Mouse (Mus musculus) limb, embryonic 11.5 days (tissue): ENCODE data around the gene Psmb6. TPM values are rescaled to one million over a fixed set of nuclear protein-coding genes. Genes with fewer than 3 reads are reported as not detected.
"Not testable (repeated sequence)": the region's sequence is repeated elsewhere in the genome, so short reads cannot be mapped to it uniquely, and the experiment has no call there.

Source experiments
- ATAC-seq: fragments of 200-750 bp; cut with Nextera tagmentation; 2 replicates; pipeline ENCODE4 v1.8.0; 2017; ENCODE audit warnings: low read depth; ENCODE audit not compliant: insufficient number of reproducible peaks, low FRiP score, low TSS enrichment
- DNase-seq: peaks from one replicate; pipeline ENCODE4 v3.0.0-alpha.2; 2015; ENCODE audit warnings: low spot score
- H3K27ac ChIP-seq: fragments of 300-500 bp; sonication (generic); replicated peaks from 2 replicates; pipeline ENCODE4 v1.5.1; 2014; ENCODE audit warnings: low read depth, mild to moderate bottlenecking, low read length
- H3K27me3 ChIP-seq: fragments of 300-500 bp; sonication (generic); 2 replicates; pipeline ENCODE4 v1.6.1; 2014; ENCODE audit warnings: mild to moderate bottlenecking, low read length, mixed read lengths; ENCODE audit not compliant: control insufficient read depth, insufficient read depth
- H3K36me3 ChIP-seq: fragments of 300-500 bp; sonication (generic); 2 replicates; pipeline ENCODE4 v1.6.1; 2014; ENCODE audit warnings: mild to moderate bottlenecking, low read length, moderate library complexity, mixed read lengths; ENCODE audit not compliant: control insufficient read depth, insufficient read depth
- H3K4me1 ChIP-seq: fragments of 300-500 bp; sonication (generic); 2 replicates; pipeline ENCODE4 v1.6.1; 2014; ENCODE audit warnings: low read length, mixed read lengths; ENCODE audit not compliant: control insufficient read depth, insufficient read depth
- H3K4me2 ChIP-seq: fragments of 300-500 bp; sonication (generic); 2 replicates; pipeline ENCODE4 v1.6.1; 2014; ENCODE audit warnings: low read depth, mild to moderate bottlenecking, moderate library complexity; ENCODE audit not compliant: severe bottlenecking
- H3K4me3 ChIP-seq: fragments of 300-500 bp; sonication (generic); 2 replicates; pipeline ENCODE4 v1.5.1; 2014; ENCODE audit warnings: low read depth, low read length
- H3K9ac ChIP-seq: fragments of 300-500 bp; sonication (generic); 2 replicates; pipeline ENCODE4 v1.6.1; 2014; ENCODE audit warnings: mild to moderate bottlenecking, low read length
- H3K9me3 ChIP-seq: fragments of 300-500 bp; sonication (generic); 2 replicates; pipeline ENCODE4 v1.6.1; 2016; ENCODE audit warnings: low read length; ENCODE audit not compliant: control insufficient read depth
- WGBS: fragments of 180-500 bp; shearing (Covaris S2); extraction: QIAGEN DNeasy Blood & Tissue Kit; methylation state at CpG from one replicate; pipeline ENCODE4 v1.1.7; 2014; 5-methylcytosine and 5-hydroxymethylcytosine counted together
- polyA plus RNA-seq: library from polyadenylated mRNA; unstranded; fragments of >200 nt; fragmentation: Nextera tagmentation; extraction: Ambion mirVana; gene quantifications from 2 replicates; pipeline ENCODE4 v1.2.1, GENCODE M21; 2014

Psmb6 gene
- polyA plus RNA-seq, 1 experiment from 2014 or later, result 999 TPM

DNA sequence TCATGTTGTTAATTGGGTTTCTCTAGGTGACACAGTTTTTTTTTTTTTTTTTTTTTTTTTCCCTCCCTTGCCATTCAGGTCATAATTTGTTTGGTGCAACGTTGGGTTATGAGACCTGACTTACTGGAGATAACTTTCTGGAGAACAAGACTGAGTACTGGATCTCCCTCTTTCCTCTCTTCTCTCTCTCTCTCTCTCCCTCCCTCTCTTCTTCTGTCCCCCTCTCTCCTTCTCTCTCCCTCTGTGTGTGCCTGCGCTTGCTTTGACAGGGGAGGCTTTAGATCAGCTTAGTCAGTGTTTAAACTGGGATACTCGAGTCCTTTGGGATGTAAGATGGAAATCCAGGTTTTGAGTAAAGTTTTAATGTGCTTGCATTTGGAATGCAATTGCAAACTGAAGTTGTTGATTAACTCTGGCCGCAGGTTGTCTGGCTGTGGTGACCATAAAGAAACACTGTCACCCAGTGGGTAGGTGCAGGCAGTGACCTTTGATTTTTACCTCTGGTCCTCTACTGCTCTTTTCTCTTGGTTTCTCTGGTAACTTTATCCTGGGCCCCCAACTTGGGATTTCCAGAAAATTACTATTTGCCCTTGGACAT is 39.2 kb downstream of the Psmb6 start:
- Histone ChIP-seq H3K27me3 (no peaks in the 10 kb centered on the region), H3K4me3 (peak overlapping the region; percentile 93), H3K4me2 (peak overlapping the region; percentile 87), H3K9ac (peak overlapping the region; percentile 45), H3K36me3 (peaks cover 2% of the 10 kb centered on the region; the same call in 1 of the 2 replicates), H3K27ac (no peak overlapping the region), H3K4me1 (peaks cover 30% of the 10 kb centered on the region), H3K9me3 (no peaks in the 10 kb centered on the region)
- 36% methylated on average over 4 of the region's 4 CpGs for WGBS
- DNase-seq (no peak), ATAC-seq (no peak)

DNA sequence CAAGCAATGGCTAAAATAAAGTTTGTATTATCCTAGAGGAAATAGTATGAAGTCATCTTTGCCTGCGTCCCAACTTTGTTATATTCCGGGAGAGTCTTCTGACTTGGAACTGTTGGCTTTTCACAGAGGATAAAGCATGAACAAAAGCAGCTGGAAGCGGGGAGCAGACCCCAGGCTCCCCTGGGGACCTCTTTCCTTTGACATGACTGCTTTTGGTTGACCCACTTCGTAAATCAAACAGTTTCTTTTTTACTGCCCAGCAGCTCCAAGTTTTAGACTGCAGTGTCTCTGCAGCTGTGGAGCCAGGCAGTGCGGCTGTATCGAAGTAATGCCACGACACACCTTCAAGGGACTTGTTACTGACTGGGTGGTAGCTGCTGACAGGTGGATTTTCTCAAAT is 41.4 kb downstream of the Psmb6 start:
- no peaks in the 10 kb centered on the region for H3K27me3 ChIP-seq
- no peaks in the 10 kb centered on the region for H3K9me3 ChIP-seq
- H3K4me1 ChIP-seq, result peaks cover 30% of the 10 kb centered on the region
- no peak for ATAC-seq
- H3K9ac ChIP-seq, result peak overlapping the region; percentile 12; the same call in 1 of the 2 replicates
- WGBS, result 57% methylated on average over 7 of the region's 7 CpGs
- DNase-seq, result no peak
- H3K36me3 ChIP-seq, result peaks cover 2% of the 10 kb centered on the region; the same call in 1 of the 2 replicates
- H3K4me2 ChIP-seq, result 0 out of 2 replicates have a peak overlapping the region, but pooled peaks have one; percentile 10
- H3K27ac ChIP-seq, result no peak overlapping the region
- H3K4me3 ChIP-seq, result no peak overlapping the region

DNA sequence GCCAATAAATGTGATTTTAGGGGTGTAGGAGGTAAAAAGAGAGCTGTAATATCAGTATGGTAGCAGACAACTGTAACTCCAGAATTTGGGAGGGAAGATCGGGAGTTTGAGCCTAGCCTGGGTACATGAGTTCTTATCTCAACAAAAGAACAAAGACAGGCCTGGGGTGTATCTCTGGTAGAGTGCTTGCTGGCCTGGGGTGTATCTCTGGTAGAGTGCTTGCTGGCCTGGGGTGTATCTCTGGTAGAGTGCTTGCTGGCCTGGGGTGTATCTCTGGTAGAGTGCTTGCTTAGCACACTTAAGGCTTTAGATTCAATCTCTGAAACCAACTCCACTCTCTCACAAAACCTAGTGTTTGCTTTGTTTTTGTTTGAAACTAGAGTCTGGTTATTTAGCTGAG is 45.4 kb downstream of the Psmb6 start:
- not testable (repeated sequence) for H3K4me2 ChIP-seq, H3K9me3 ChIP-seq, ATAC-seq, H3K4me3 ChIP-seq, H3K9ac ChIP-seq, DNase-seq, H3K27me3 ChIP-seq, H3K27ac ChIP-seq, H3K36me3 ChIP-seq
- WGBS, result 97% methylated on average over 1 of the region's 1 CpGs
- H3K4me1 ChIP-seq, result peaks cover 14% of the 10 kb centered on the region; the same call in 1 of the 2 replicates

DNA sequence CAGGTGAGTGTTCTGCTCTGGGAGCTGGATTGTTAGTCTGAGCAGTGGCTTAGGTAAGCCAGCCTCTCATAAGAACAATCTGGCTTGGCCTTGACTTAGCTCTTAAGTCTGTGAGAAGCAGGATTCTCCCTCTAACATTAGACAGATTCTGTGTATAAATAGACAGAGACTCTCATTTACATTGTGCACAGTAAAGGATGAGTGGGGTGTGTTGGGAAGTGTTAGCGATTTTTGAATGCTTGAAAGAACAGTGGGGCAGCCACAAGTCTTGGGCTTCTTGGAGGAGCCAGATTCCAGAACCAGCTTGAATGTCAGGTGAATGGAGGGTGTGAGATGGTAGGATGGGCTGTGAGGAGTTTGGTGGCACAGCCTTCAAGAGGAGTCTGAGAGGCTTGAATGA is 46.5 kb downstream of the Psmb6 start:
- H3K36me3 ChIP-seq, result peaks cover 2% of the 10 kb centered on the region; the same call in 1 of the 2 replicates
- ATAC-seq (no peak), DNase-seq (no peak)
- no peak overlapping the region for H3K4me3 ChIP-seq
- no peak overlapping the region for H3K27ac ChIP-seq
- no peak overlapping the region for H3K9ac ChIP-seq
- H3K4me2 ChIP-seq, result no peak overlapping the region
- H3K4me1 ChIP-seq, result peaks cover 5% of the 10 kb centered on the region; the same call in 1 of the 2 replicates
- WGBS, result 87% methylated on average over 1 of the region's 1 CpGs
- H3K27me3 ChIP-seq, result no peaks in the 10 kb centered on the region
- H3K9me3 ChIP-seq, result no peaks in the 10 kb centered on the region

DNA sequence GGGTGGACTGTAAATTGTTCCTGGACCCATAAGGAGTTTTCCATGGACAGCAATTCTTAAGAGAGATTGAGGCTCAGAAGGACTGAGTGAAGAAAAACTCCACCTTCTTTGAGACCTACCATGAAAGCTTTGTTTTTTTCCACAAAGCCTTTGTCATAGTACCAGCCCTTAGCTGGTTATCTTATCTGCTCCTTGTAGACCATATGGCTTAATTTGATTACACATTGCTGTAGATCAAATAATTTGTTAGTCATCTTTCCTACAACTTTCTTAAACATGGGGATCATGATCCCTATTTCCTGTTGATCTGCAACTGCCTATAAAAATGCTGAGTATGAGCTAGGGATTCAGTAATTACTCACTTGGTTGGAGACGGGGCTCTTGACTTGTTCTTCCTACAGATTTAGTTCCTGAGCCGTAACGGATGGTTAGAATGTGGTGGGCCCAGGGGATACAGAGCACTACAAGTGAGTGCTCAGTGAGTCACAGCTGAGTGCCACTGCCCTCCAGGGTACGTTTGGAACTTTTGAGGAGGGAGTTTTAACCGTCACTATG is 47.3 kb downstream of the Psmb6 start:
- Histone ChIP-seq H3K27ac (no peak overlapping the region), H3K27me3 (no peaks in the 10 kb centered on the region), H3K9me3 (no peaks in the 10 kb centered on the region), H3K4me3 (no peak overlapping the region), H3K4me2 (no peak overlapping the region), H3K9ac (no peak overlapping the region), H3K4me1 (0 out of 2 replicates have a peak, but pooled peaks cover 2% of the 10 kb centered on the region), H3K36me3 (peaks cover 2% of the 10 kb centered on the region; the same call in 1 of the 2 replicates)
- no peak for ATAC-seq
- DNase-seq, result no peak
- WGBS, result 70% methylated on average over 5 of the region's 5 CpGs

DNA sequence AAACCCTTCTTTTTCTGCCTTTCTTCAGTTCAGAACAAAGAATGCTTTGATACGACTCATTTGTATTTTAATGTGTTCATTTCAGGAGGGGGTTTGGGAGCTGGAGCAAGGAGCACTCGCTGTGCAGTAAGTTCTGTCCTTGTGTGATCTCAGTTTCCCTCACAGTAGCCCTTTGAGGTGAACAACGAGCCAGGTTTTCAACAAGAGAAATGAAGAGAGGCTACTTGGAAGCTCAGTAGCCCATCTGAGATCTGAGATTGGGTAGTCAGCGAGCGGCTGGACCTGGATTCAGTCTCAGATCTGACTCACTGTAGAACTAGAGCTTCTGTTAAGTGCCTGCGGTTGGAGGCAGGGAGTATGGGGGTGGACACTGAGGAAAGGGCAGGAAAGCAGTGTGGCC is 48.7 kb downstream of the Psmb6 start:
- 89% methylated on average over 6 of the region's 6 CpGs for WGBS
- Histone ChIP-seq H3K4me3 (no peak overlapping the region), H3K4me2 (no peak overlapping the region), H3K9ac (no peak overlapping the region), H3K4me1 (0 out of 2 replicates have a peak, but pooled peaks cover 2% of the 10 kb centered on the region), H3K27ac (no peak overlapping the region), H3K9me3 (no peaks in the 10 kb centered on the region), H3K27me3 (no peaks in the 10 kb centered on the region), H3K36me3 (no peaks in the 10 kb centered on the region)
- ATAC-seq, result no peak
- DNase-seq, result no peak

DNA sequence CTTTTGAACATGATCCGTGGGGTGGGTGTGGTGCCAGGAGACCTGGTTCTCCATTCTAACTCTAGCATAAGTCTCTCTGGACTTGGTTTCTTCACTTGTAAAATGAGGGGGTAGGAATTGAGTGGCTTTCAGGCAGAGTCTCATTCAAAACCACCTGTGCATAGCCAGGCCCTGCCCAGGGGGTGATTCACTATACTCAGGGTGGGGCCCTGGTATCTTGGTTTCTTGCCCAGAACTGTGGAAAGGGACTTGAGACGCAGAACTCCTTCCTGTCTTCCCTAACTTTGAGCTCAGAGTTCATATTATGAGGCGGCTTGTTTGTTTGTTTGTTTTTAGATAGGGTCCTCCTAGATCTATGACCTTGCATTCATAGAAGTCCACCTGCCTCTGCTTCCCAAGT is 52.0 kb downstream of the Psmb6 start:
- Histone ChIP-seq H3K4me1 (0 out of 2 replicates have a peak, but pooled peaks cover 2% of the 10 kb centered on the region), H3K9me3 (no peaks in the 10 kb centered on the region), H3K36me3 (no peaks in the 10 kb centered on the region), H3K27ac (no peak overlapping the region), H3K27me3 (no peaks in the 10 kb centered on the region), H3K4me2 (no peak overlapping the region), H3K4me3 (no peak overlapping the region), H3K9ac (no peak overlapping the region)
- 89% methylated on average over 3 of the region's 3 CpGs for WGBS
- no peak for DNase-seq
- no peak for ATAC-seq
